Mouse (Mus musculus) hindbrain, postnatal 0 days (tissue): ENCODE measurements around the gene Myf6. TPM values are rescaled to one million over a fixed set of nuclear protein-coding genes. Genes with fewer than 3 reads are reported as not detected.

ENCODE experiments used
- ATAC-seq: fragments of 200-750 bp; cut with Nextera tagmentation; 2 replicates; pipeline ENCODE4 v1.8.0; 2017; ENCODE audit warnings: mild to moderate bottlenecking, moderate TSS enrichment, moderate library complexity
- DNase-seq: peaks from one replicate; pipeline ENCODE4 v3.0.0-alpha.2; 2015; ENCODE audit warnings: low spot score
- H3K27ac ChIP-seq: fragments of 300-500 bp; sonication (generic); 2 replicates; pipeline ENCODE4 v1.5.1; 2014; ENCODE audit warnings: mild to moderate bottlenecking
- H3K27me3 ChIP-seq: fragments of 300-500 bp; sonication (generic); 2 replicates; pipeline ENCODE4 v1.6.1; 2014; ENCODE audit warnings: low read length, mixed read lengths; ENCODE audit not compliant: insufficient read depth
- H3K36me3 ChIP-seq: fragments of 300-500 bp; sonication (generic); 2 replicates; pipeline ENCODE4 v1.6.1; 2014; ENCODE audit warnings: low read length, mixed read lengths; ENCODE audit not compliant: insufficient read depth
- H3K4me1 ChIP-seq: fragments of 300-500 bp; sonication (generic); 2 replicates; pipeline ENCODE4 v1.6.1; 2014; ENCODE audit warnings: antibody characterized with exemption, low read length, mixed read lengths; ENCODE audit not compliant: insufficient read depth
- H3K4me2 ChIP-seq: fragments of 300-500 bp; sonication (generic); 2 replicates; pipeline ENCODE4 v1.6.1; 2014; ENCODE audit warnings: low read depth, mild to moderate bottlenecking, low read length, moderate library complexity, mixed read lengths
- H3K4me3 ChIP-seq: fragments of 300-500 bp; sonication (generic); 2 replicates; pipeline ENCODE4 v1.5.1; 2014; ENCODE audit warnings: low read length
- H3K9ac ChIP-seq: fragments of 300-500 bp; sonication (generic); replicated peaks from 2 replicates; pipeline ENCODE4 v1.6.1; 2014; ENCODE audit warnings: mild to moderate bottlenecking, low read length, moderate library complexity, mixed read lengths
- H3K9me3 ChIP-seq: fragments of 300-500 bp; sonication (generic); 2 replicates; pipeline ENCODE4 v1.6.1; 2016; ENCODE audit warnings: low read length, mixed read lengths
- CTCF ChIP-seq: IDR thresholded peaks from 2 replicates; pipeline ENCODE4 v1.5.1; 2016; ENCODE audit warnings: antibody characterized with exemption, control low read depth, low read depth
- WGBS: fragments of 180-500 bp; shearing (Covaris S2); extraction: QIAGEN DNeasy Blood & Tissue Kit; methylation state at CpG from one replicate; pipeline ENCODE4 v1.1.7; 2014; 5-methylcytosine and 5-hydroxymethylcytosine counted together
- microRNA-seq, 2 experiments: library from miRNA; unstranded; fragments of <30 nt; microRNA quantifications; one replicate each; pipeline ENCODE4; 2016
- polyA plus RNA-seq: library from polyadenylated mRNA; unstranded; fragments of >200 nt; fragmentation: Nextera tagmentation; extraction: Ambion mirVana; gene quantifications from 2 replicates; pipeline ENCODE4 v1.2.1, GENCODE M21; 2015
- total RNA-seq: library from RNA; depleted of rRNA; stranded (reverse); fragments of >200 nt; gene quantifications from 2 replicates; pipeline ENCODE4 v1.2.3, GENCODE M21; 2014; rRNA removed

Gene Myf6
- total and polyA plus RNA-seq, 2 experiments from 2014 or later: not detected

GRCm38 (mm10) chr10:107449496-107450330 lies 44.8 kb downstream of the Myf6 start:
- WGBS: 90% methylated on average over 5 of the region's 5 CpGs

More at GRCm38 (mm10) chr10:107449496-107450330, 44.8 kb downstream of the Myf6 start:
- Histone ChIP-seq H3K27ac (no peak overlapping the region), H3K36me3 (no peaks in the 10 kb centered on the region), H3K27me3 (no peaks in the 10 kb centered on the region), H3K4me3 (no peak overlapping the region), H3K4me2 (no peak overlapping the region), H3K4me1 (no peaks in the 10 kb centered on the region), H3K9ac (no peak overlapping the region), H3K9me3 (no peaks in the 10 kb centered on the region)
- DNase-seq (no peak), ATAC-seq (no peak)
- no peak for TF ChIP-seq CTCF

Small RNA genes within 50 kb of the gene (microRNA-seq; reads per million reads assigned to microRNA genes)
- 0 reads per million in 2 experiments for gene Gm44403

Other genes starting within 250 kb of the Myf6 start
- 26.0 and 30.4 TPM in 2 replicates for gene Lin7a, start 223.1 kb downstream of the Myf6 start, total RNA-seq
- gene Lin7a, start 223.1 kb downstream of the Myf6 start, polyA plus RNA-seq: 26.6 and 27.8 TPM in 2 replicates
- not detected in 2 replicates for gene Myf5, start 8.6 kb downstream of the Myf6 start, total RNA-seq
- gene Myf5, start 8.6 kb downstream of the Myf6 start, polyA plus RNA-seq: not detected in 2 replicates
- 0.07 and 0.10 TPM in 2 replicates for gene Ptprq, start 225.3 kb upstream of the Myf6 start, total RNA-seq
- gene Ptprq, start 225.3 kb upstream of the Myf6 start, polyA plus RNA-seq: 0.03 and 0.11 TPM in 2 replicates